Mouse (Mus musculus) c-Kit-negative CD71-positive TER-119-positive erythroid progenitor cells, embryonic 14.5 days (primary cell): ENCODE measurements around the gene Mtx2.
A peak's percentile ranks its signal among the peaks of the same experiment; 100 is the strongest.

Experiments
- DNase-seq: peaks from one replicate; pipeline ENCODE4 v3.0.0-alpha.2; 2013; ENCODE audit warnings: low read depth, low spot score

The Mtx2 gene

DNA sequence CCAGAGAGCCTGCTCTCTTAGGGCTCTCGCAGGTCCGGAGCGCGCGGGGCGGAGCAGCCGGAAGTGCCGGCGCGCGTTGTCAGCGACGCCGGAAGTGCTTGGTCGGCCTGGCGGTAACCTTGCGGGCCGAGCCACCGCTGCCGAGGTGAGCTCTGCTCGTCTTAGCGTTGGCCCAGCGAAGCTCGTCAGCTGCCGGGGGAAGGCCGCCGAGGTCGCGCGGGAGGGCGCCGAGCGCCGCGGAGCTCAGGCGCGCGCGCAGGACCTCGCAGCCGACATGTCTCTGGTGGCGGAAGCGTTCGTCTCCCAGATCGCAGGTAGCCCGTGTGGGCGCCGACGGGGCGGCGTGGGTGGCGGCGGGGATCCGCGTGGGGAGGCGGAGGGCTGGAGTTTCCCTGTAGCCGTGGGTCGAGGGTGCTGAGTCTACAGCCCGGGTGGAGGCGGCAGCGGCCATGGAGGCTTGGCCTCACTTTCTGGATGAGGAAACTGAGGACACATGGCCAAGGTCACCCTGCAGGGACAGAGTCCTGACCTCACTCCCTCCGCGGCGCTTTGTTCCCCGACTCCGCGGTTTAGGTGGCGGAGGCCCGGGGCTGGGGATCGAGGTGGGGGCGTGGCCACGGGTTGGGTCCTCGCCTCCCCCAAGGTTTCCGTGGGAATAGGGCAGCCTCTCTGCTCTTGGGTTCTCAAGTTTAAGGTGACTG is at the start of gene Mtx2:
Gene Mtx2, plus strand, starts transcription at position 74 of the 701 bp plus-strand sequence.
- DNase-seq, result peak; percentile 62

- no peak for DNase-seq
Observed at GRCm38 (mm10) chr2:74777536-74778275, 47.9 kb upstream of the Mtx2 start.

DNA sequence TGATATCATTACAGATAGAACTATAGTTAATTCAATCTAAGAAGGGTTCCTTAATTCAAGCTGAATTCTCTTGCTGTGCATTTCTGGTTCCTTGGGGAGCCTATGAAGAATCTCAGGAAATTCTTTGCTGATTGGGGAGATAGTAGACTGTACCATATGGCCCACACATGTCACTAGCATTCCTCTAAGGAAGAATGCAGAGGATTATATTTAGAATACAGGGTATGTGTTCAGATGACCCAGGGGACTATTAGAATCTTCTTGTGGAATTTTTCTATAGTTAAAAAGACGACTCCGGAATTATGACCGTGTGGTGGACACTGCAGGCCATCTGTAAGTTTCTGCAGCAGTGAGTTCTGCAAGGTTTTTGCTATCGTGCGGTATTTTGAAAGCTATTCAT is 44.2 kb upstream of the Mtx2 start:
- no peak for DNase-seq

GRCm38 (mm10) chr2:74795531-74795930 is 30.1 kb upstream of the Mtx2 start:
- DNase-seq, result no peak

GRCm38 (mm10) chr2:74808431-74808830 is 17.2 kb upstream of the Mtx2 start:
- DNase-seq, result no peak

- DNase-seq, result no peak
Observed at GRCm38 (mm10) chr2:74822654-74823053, 2.9 kb upstream of the Mtx2 start.

DNA sequence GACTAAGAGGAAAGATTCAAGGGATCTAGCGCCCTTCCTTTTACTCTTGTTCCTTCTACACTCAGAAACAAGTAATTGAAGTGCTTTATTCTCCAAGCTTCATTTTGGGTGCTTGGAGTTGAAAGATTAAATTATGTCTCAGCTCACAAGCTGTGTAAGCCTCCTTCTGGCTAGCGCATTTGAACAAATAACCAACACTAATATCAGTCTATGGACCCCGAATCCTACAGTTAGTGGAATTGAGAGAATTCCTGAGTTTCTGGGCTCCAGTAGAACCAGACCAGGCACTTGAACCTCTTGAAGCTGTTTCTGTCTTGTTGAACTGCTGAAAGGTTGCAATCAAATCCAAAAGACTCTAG is 253 bp upstream of the Mtx2 start:
- DNase-seq, result no peak

- DNase-seq, result no peak
Observed at GRCm38 (mm10) chr2:74846992-74847391, 21.4 kb downstream of the Mtx2 start.

- DNase-seq, result no peak
Observed at GRCm38 (mm10) chr2:74847516-74847915, 21.9 kb downstream of the Mtx2 start.

DNA sequence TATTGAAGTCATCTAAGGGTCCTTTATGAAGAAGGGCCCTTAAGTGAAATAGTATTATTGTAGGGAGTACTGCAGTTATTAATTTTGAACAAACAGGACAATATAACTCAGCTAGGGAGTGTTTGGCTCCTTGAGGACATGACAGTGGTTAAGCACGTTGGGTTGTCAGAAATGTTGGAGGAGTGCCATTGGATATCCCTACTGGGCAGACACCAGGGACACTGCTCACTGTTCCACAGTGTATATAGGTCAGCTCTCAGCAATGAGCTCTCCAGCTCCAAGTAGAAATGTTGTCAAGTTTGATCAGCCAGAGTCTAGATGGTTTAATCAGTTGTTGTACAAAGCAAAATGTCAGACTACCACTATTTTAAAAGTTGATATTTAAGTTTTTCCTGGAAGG is 24.4 kb downstream of the Mtx2 start:
- DNase-seq, result no peak

DNA sequence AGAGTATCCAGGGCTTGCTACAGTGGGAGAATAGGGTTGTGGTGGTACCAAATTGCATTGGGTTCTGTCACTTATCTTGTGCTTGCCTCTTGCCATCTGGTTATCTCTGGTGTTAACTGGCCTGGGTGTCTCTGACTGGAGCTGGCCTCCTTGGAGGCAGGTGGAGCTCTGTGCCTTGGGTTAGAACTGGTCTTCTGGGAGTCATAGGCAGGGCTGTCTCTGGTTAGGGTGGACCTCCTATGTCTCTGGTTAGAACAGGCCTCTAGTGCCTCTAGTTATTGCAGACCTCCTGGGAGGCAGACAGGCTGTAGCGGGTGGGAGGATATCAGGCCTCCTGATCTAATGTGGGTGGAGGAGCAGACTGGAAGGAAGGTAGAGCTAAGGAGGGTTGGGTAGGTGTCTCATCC is 36.5 kb downstream of the Mtx2 start:
- DNase-seq, result peak; percentile 41

GRCm38 (mm10) chr2:74865414-74865813 is 39.8 kb downstream of the Mtx2 start:
- no peak for DNase-seq

DNA sequence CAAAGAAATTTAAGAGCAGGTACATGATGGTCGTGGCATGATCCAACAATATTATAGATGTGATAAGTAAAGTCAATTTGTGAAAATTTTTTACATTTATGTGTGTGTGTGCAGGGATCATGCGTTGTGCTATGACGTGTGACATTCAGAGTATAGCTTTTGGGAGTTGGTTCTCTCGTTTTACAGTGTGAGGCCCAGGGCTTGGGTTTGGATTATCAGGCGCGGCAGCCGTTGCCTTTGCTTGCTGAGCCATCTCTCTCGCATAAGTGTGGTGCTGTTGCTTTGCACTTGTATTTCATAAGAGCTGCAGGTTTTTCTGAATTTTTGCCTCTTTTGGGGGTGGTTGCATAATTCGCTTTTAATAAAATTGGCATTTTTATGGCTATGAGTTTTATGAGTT is 48.4 kb downstream of the Mtx2 start:
- no peak for DNase-seq

GRCm38 (mm10) chr2:74884357-74884756 is 58.8 kb downstream of the Mtx2 start:
- no peak for DNase-seq

GRCm38 (mm10) chr2:74891868-74892267 is 66.3 kb downstream of the Mtx2 start:
- DNase-seq, result no peak

GRCm38 (mm10) chr2:74892881-74893615 is 67.4 kb downstream of the Mtx2 start:
- DNase-seq, result no peak

- DNase-seq, result no peak
Observed at GRCm38 (mm10) chr2:74894061-74894460, 68.5 kb downstream of the Mtx2 start.

GRCm38 (mm10) chr2:74899973-74900372 is 74.4 kb downstream of the Mtx2 start:
- DNase-seq, result no peak

DNA sequence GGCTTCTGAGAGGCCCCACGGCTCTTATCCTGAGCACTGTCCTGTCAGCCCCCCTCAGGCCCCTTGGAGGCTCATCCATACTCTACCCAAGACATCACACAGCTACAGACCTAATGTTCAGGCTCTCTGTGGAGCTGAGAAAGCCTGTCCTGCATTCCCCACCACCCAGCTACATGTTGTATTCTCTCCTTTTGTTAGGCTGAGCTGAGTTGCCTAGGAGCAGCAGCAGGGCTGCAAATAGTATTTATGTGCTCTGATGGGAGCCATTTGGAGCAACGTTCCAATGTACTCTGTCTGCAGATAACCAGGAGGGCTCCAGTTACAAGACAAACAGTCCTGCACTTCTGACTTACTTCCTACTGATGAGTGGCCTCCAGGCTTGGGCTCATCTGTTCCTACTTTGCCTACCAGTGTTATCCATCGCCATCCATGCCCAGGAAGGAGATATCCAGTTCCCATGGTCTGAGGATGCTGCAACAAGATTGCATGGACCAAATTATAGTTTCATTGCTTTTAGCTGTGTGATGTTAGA is 76.2 kb downstream of the Mtx2 start:
- no peak for DNase-seq

GRCm38 (mm10) chr2:74907368-74908291 is 82.0 kb downstream of the Mtx2 start:
- DNase-seq, result no peak

- DNase-seq, result no peak
Observed at GRCm38 (mm10) chr2:74912031-74912430, 86.4 kb downstream of the Mtx2 start.
